Mouse (Mus musculus): ENCODE results near the gene Spon1. TPM values are rescaled to one million over a fixed set of nuclear protein-coding genes. Genes with fewer than 3 reads are reported as not detected.

Gene Spon1
- total and polyA plus RNA-seq, 3 experiments = not detected

DNA sequence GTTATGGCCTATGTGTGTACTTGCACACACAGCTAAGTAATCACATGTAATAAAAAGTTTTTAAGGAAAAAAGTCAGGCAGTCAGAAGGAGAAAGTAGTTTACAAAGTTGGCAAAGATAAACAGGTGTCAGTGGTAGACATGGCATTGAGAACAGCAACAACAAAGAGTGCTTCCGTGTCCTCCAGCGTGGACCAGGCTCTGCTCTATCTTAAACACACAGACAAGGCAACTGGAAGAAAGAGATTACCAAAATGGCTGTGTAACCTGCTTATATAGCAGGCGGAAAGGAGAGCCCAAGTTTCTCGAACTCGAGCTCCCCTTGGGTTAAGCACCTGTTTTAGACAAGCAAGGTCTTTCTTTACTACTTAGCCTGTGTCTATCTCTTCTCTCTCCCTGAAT is 314.5 kb downstream of the Spon1 start:
- H3K27ac ChIP-seq (ENCODE audit: control insufficient read depth, low read depth, low read length) = no peak overlapping the region
- no peaks in the 10 kb centered on the region for H3K36me3 ChIP-seq (ENCODE audit: control insufficient read depth in 1 of 2, insufficient read depth in 2 of 2, low read length in 2 of 2)

DNA sequence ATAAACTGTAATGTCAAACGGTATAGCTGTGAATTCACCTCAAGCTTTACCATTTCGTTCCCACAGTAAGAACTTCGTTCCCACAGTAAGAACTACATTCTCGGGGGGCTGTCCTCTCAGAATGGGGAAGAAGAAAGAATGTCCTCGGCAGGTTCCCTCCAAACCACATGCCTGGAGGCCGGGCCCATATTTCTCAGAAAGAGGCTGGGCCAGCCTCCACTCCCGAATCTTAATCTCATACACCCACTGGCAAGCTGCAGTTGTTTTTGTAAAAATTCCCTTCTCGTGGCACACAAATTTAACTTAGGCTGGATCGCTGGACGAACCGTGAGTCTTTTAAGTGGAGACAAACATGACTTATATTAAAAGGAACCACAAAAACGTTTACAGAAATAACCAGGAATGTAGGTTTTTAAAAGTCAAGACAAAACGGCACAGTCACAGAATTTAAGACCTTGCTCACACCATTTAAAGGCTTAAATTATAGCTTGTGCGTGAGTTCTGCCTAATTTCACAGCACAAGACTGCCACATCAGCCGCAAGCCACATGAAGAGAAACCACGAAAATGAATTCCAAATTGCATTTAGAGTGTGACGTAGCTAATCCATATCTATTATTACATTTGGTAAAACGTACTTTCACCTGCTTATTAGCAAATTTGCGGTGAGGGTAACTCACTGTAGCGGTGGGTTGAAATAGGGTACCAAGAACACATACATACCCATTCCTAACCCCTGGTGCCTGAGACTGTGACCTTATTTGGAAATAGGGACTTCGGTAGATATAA is 316.0 kb downstream of the Spon1 start:
- H3K27me3 ChIP-seq (ENCODE audit: control insufficient read depth in 1 of 2, insufficient read depth in 2 of 2, low read length in 2 of 2) = no peaks in the 10 kb centered on the region
- H3K4me1 ChIP-seq (ENCODE audit: control insufficient read depth in 1 of 2, insufficient read depth in 2 of 2, low read length in 2 of 2) = no peaks in the 10 kb centered on the region
- no peak overlapping the region for H3K9ac ChIP-seq (ENCODE audit: control insufficient read depth, low read depth, low read length, poor library complexity, severe bottlenecking)
- TF ChIP-seq RCOR1 (IDR thresholded peaks at IDR 0.05; ENCODE audit: low read depth, low read length) (no peak), EP300 (IDR thresholded peaks at IDR 0.05; ENCODE audit: low read depth in 1 of 2, low read length in 2 of 2) (no peak), SMC3 (IDR thresholded peaks at IDR 0.05; ENCODE audit: low read depth, low read length) (no peak), JUND (IDR thresholded peaks at IDR 0.05; ENCODE audit: low read depth, low read length) (no peak), MXI1 (IDR thresholded peaks at IDR 0.05; ENCODE audit: low read depth, low read length) (no peak), ZNF384 (IDR thresholded peaks at IDR 0.05; ENCODE audit: low read depth, low read length) (no peak), MEF2A (IDR thresholded peaks at IDR 0.05; ENCODE audit: extremely low read depth, insufficient replicate concordance, low read depth, low read length, poor library complexity, severe bottlenecking) (no peak), ZC3H11A (IDR thresholded peaks at IDR 0.05; ENCODE audit: low read depth, low read length) (no peak)
- H3K9me3 ChIP-seq (replicated peaks; ENCODE audit: insufficient read depth, low read length) = no peaks in the 10 kb centered on the region
- H3K4me3 ChIP-seq (ENCODE audit: control insufficient read depth in 1 of 2, insufficient read depth in 1 of 2, low read depth in 2 of 2, low read length in 2 of 2) = no peak overlapping the region
- H3K27ac ChIP-seq (ENCODE audit: control insufficient read depth, low read depth, low read length) = no peak overlapping the region
- no peak for DNase-seq (ENCODE audit: low read depth, low spot score)
- no peaks in the 10 kb centered on the region for H3K79me2 ChIP-seq (ENCODE audit: control insufficient read depth, insufficient read depth, low read length, poor library complexity)
- H3K36me3 ChIP-seq (ENCODE audit: control insufficient read depth in 1 of 2, insufficient read depth in 2 of 2, low read length in 2 of 2) = no peaks in the 10 kb centered on the region

More for the DNA sequence above, 314.5 kb downstream of the Spon1 start:
- TF ChIP-seq BHLHE40 (IDR thresholded peaks at IDR 0.05; ENCODE audit: borderline replicate concordance, low read depth, low read length) (no peak), SMC3 (IDR thresholded peaks at IDR 0.05; ENCODE audit: low read depth, low read length) (no peak), POLR2AphosphoS2 (IDR thresholded peaks at IDR 0.05; ENCODE audit: low read length) (no peak), POLR2AphosphoS5 (IDR thresholded peaks at IDR 0.05; ENCODE audit: borderline replicate concordance, low read depth, low read length) (no peak), NRF1 (IDR thresholded peaks at IDR 0.05; ENCODE audit: insufficient read depth, low read depth, low read length, poor library complexity, severe bottlenecking) (no peak), GABPA (IDR thresholded peaks at IDR 0.05; ENCODE audit: low read depth, low read length) (no peak), UBTF (IDR thresholded peaks at IDR 0.05; ENCODE audit: borderline replicate concordance, insufficient read depth, low read depth, low read length) (no peak), MAX (IDR thresholded peaks at IDR 0.05; ENCODE audit: low read length) (no peak), MXI1 (IDR thresholded peaks at IDR 0.05; ENCODE audit: low read depth, low read length) (no peak), TCF12 (IDR thresholded peaks at IDR 0.05; ENCODE audit: low read depth, low read length) (no peak), EP300 (IDR thresholded peaks at IDR 0.05; ENCODE audit: low read depth in 1 of 2, low read length in 2 of 2) (no peak), NELFE (IDR thresholded peaks at IDR 0.05; ENCODE audit: low read depth, low read length) (no peak), SIN3A (IDR thresholded peaks at IDR 0.05; ENCODE audit: low read length) (no peak), RAD21 (IDR thresholded peaks at IDR 0.05; ENCODE audit: low read depth, low read length) (no peak), HCFC1 (IDR thresholded peaks at IDR 0.05; ENCODE audit: low read depth, low read length) (no peak), MYB (IDR thresholded peaks at IDR 0.05; ENCODE audit: low read depth, low read length) (no peak), ZC3H11A (IDR thresholded peaks at IDR 0.05; ENCODE audit: low read depth, low read length) (no peak)
- H3K9ac ChIP-seq (ENCODE audit: control insufficient read depth, low read depth, low read length, poor library complexity, severe bottlenecking) = no peak overlapping the region
- DNase-seq (ENCODE audit: low read depth, low spot score) = no peak
- H3K9me3 ChIP-seq (replicated peaks; ENCODE audit: insufficient read depth, low read length) = no peaks in the 10 kb centered on the region
- H3K4me1 ChIP-seq (ENCODE audit: control insufficient read depth in 1 of 2, insufficient read depth in 2 of 2, low read length in 2 of 2) = no peaks in the 10 kb centered on the region
- no peak overlapping the region for H3K4me3 ChIP-seq (ENCODE audit: control insufficient read depth in 1 of 2, insufficient read depth in 1 of 2, low read depth in 2 of 2, low read length in 2 of 2)
- no peaks in the 10 kb centered on the region for H3K79me2 ChIP-seq (ENCODE audit: control insufficient read depth, insufficient read depth, low read length, poor library complexity)
- no peaks in the 10 kb centered on the region for H3K27me3 ChIP-seq (ENCODE audit: control insufficient read depth in 1 of 2, insufficient read depth in 2 of 2, low read length in 2 of 2)

All from MEL (cell line).